In the genomic region with DNA sequence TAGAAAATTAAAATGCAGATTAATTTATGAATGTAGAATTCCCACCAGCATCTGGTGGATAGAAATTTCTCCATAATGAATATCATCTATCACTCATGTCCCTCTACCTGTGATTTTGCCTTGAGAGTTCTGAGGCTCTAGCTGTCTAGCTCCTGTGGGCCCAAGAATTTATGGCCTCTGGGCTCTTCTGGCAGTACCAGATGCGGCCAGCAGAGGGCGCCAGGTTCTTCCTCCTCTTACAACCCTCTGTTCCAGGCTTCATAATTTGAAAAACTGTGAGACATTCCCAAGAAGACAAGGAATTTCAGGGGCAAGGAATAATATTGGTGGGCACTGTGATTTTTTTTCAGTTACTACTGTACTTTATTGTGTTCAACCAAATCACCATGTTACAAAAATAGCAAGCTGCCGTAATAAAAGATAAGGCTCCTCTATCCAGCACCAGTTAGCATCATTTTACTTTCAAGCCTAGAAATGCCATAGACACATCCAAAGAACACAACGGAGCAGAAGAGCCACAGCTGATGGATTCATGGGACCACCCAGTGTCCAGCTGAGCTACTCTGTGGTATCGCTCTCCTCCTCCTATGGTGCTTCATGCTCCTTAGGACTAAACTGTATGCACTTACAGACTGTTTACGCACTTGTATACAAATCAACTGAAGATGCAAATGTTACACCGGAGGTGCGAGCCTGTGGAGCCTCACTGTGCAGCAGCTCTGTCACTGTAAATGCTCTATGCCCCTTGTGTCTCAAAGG, we compare ENCODE assay signal across 9 mouse cellular contexts. TPM values are rescaled to one million over a fixed set of nuclear protein-coding genes. Genes with fewer than 3 reads are reported as not detected.
A peak's percentile ranks its signal among the peaks of the same experiment; 100 is the strongest.
DNase-seq lines count a peak whose midpoint lies in the region; ATAC-seq and TF ChIP-seq lines count a peak whose summit lies in the region.
"Not testable (repeated sequence)": the region's sequence is repeated elsewhere in the genome, so short reads cannot be mapped to it uniquely, and the experiment has no call there.
"Had no signal": no experiment of that assay in that cellular context is flagged by ENCODE, and none has a peak within 500 bp of the region (broad histone marks: within the 10 kb centered on the region; RNA-seq: fewer than 3 reads in every experiment).

No protein-coding gene starts in this region.

- H3K27ac ChIP-seq in hindbrain, embryonic 10.5 days; layer of hippocampus, adult 2 months; lung, postnatal 0 days (ENCODE audit: low read length): not testable (repeated sequence)

- 62% methylated on average over 8 of the region's 8 CpGs for WGBS in hindbrain, embryonic 10.5 days
- WGBS in lung, postnatal 0 days, result 55% methylated on average over 8 of the region's 8 CpGs

- not testable (repeated sequence) for H3K4me3 ChIP-seq in hindbrain, embryonic 10.5 days; layer of hippocampus, adult 2 months; lung, postnatal 0 days (ENCODE audit: low read depth, low read length)

- peak; percentile 84 for DNase-seq in NIH3T3 (ENCODE audit: low read depth)
- DNase-seq in cerebellum, adult 9-10 months, result peak; percentile 79
- peak; percentile 78 for DNase-seq in hindbrain, embryonic 10.5 days (ENCODE audit: low spot score)
- DNase-seq in layer of hippocampus, adult 2 months (ENCODE audit: low spot score in 2 of 2), result peak; percentile 77 to 90
- peak; percentile 68 for DNase-seq in lung, postnatal 0 days (ENCODE audit: low spot score)
- peak; percentile 47 for DNase-seq in retina, adult 2 months (ENCODE audit: low read depth, low spot score)
- peak; percentile 43 to 54 for DNase-seq in thymus, postnatal 36 days

- not testable (repeated sequence) for H3K36me3 ChIP-seq in hindbrain, embryonic 10.5 days; lung, postnatal 0 days (ENCODE audit: insufficient read depth, low read length)

- not testable (repeated sequence) for H3K27me3 ChIP-seq in hindbrain, embryonic 10.5 days (ENCODE audit: insufficient read depth, poor library complexity, severe bottlenecking); lung, postnatal 0 days (replicated peaks; ENCODE audit: insufficient read depth, low read length)

- H3K9me3 ChIP-seq in hindbrain, embryonic 10.5 days; lung, postnatal 0 days (ENCODE audit: low read length): not testable (repeated sequence)

- ATAC-seq in frontal cortex, adult (ENCODE audit: low TSS enrichment), result peak; percentile 46
- not testable (repeated sequence) for ATAC-seq in lung, postnatal 0 days

- TF ChIP-seq CTCF in layer of hippocampus, adult 2 months (conservative IDR thresholded peaks at IDR 0.05), result peak; percentile 97
- TF ChIP-seq CTCF in lung, postnatal 0 days (IDR thresholded peaks at IDR 0.05), result peak; percentile 93

- not testable (repeated sequence) for H3K4me1 ChIP-seq in hindbrain, embryonic 10.5 days (replicated peaks); lung, postnatal 0 days (ENCODE audit: insufficient read depth, low read depth, low read length)

- not testable (repeated sequence) for TF ChIP-seq EP300 in lung, postnatal 0 days (IDR thresholded peaks at IDR 0.05)

- H3K9ac ChIP-seq in lung, postnatal 0 days (replicated peaks; ENCODE audit: low read depth), result not testable (repeated sequence)

- not testable (repeated sequence) for H3K4me2 ChIP-seq in lung, postnatal 0 days (replicated peaks; ENCODE audit: low read depth, low read length)

RNA-seq across cellular contexts. Expression of gene Cnga4, which starts 7.7 kb away (rescaled TPM):
- 0.13 TPM in 1 of 2 replicates, not detected in the other for polyA plus RNA-seq in hindbrain, embryonic 10.5 days (2016; fragmentation: Nextera tagmentation; extraction: Ambion mirVana)
- under 1 TPM; 0.69 to 0.90 TPM for total RNA-seq in layer of hippocampus, adult 2 months (2021)
- 0.11 TPM in 1 of 2 replicates, not detected in the other for polyA plus RNA-seq in lung, postnatal 0 days (2015; fragmentation: Nextera tagmentation; extraction: Ambion mirVana)

RNA-seq across cellular contexts. Expression of gene Fam160a2, which starts 12.2 kb away (rescaled TPM):
- polyA plus RNA-seq in hindbrain, embryonic 10.5 days (2016; fragmentation: Nextera tagmentation; extraction: Ambion mirVana), result 39.9 and 41.6 TPM in 2 replicates
- 10 to 100 TPM; 59.7 to 66.1 TPM for total RNA-seq in layer of hippocampus, adult 2 months (2021)
- 25.1 and 26.0 TPM in 2 replicates for polyA plus RNA-seq in lung, postnatal 0 days (2015; fragmentation: Nextera tagmentation; extraction: Ambion mirVana)

RNA-seq across cellular contexts. Expression of gene Cckbr, which starts 13.5 kb away (rescaled TPM):
- 0.49 and 0.60 TPM in 2 replicates for polyA plus RNA-seq in hindbrain, embryonic 10.5 days (2016; fragmentation: Nextera tagmentation; extraction: Ambion mirVana)
- total RNA-seq in layer of hippocampus, adult 2 months (2021), result 1 to 10 TPM; 6.2 to 6.5 TPM
- polyA plus RNA-seq in lung, postnatal 0 days (2015; fragmentation: Nextera tagmentation; extraction: Ambion mirVana), result 0.06 and 0.12 TPM in 2 replicates

RNA-seq across cellular contexts. Expression of gene Gm5901, which starts 37.2 kb away (rescaled TPM):
- not detected in 2 replicates for polyA plus RNA-seq in hindbrain, embryonic 10.5 days (2016; fragmentation: Nextera tagmentation; extraction: Ambion mirVana)
- total RNA-seq in layer of hippocampus, adult 2 months (2021), result not detected
- not detected in 2 replicates for polyA plus RNA-seq in lung, postnatal 0 days (2015; fragmentation: Nextera tagmentation; extraction: Ambion mirVana)

RNA-seq across cellular contexts. Expression of gene Olfr692, which starts 44.0 kb away (rescaled TPM):
- not detected in 2 replicates for polyA plus RNA-seq in hindbrain, embryonic 10.5 days (2016; fragmentation: Nextera tagmentation; extraction: Ambion mirVana)
- not detected for total RNA-seq in layer of hippocampus, adult 2 months (2021)
- polyA plus RNA-seq in lung, postnatal 0 days (2015; fragmentation: Nextera tagmentation; extraction: Ambion mirVana), result not detected in 2 replicates
- polyA plus RNA-seq: gonadal fat pad, adult 2 months had no signal
